Mouse (Mus musculus) embryonic facial prominence, embryonic 13.5 days (tissue): Measurements from ENCODE around the gene Lat2. TPM values are rescaled to one million over a fixed set of nuclear protein-coding genes. Genes with fewer than 3 reads are reported as not detected.

ENCODE experiments used
- ATAC-seq: fragments of 200-750 bp; cut with Nextera tagmentation; 2 replicates; pipeline ENCODE4 v1.8.0; 2017; ENCODE audit warnings: low read depth; ENCODE audit not compliant: insufficient number of reproducible peaks, insufficient read depth, low FRiP score, low TSS enrichment
- H3K27ac ChIP-seq: fragments of 300-500 bp; sonication (generic); 2 replicates; pipeline ENCODE4 v1.5.1; 2015; ENCODE audit warnings: moderate library complexity, mild to moderate bottlenecking, inconsistent platforms
- H3K27me3 ChIP-seq: fragments of 300-500 bp; sonication (generic); 2 replicates; pipeline ENCODE4 v1.6.1; 2015; ENCODE audit warnings: mild to moderate bottlenecking, inconsistent platforms
- H3K36me3 ChIP-seq: fragments of 300-500 bp; sonication (generic); 2 replicates; pipeline ENCODE4 v1.6.1; 2015; ENCODE audit warnings: mild to moderate bottlenecking, inconsistent platforms
- H3K4me1 ChIP-seq: fragments of 300-500 bp; sonication (generic); 2 replicates; pipeline ENCODE4 v1.6.1; 2015; ENCODE audit warnings: inconsistent platforms
- H3K4me2 ChIP-seq: fragments of 300-500 bp; sonication (generic); 2 replicates; pipeline ENCODE4 v1.6.1; 2015; ENCODE audit warnings: moderate library complexity, mild to moderate bottlenecking, inconsistent platforms
- H3K4me3 ChIP-seq: fragments of 300-500 bp; sonication (generic); 2 replicates; pipeline ENCODE4 v1.5.1; 2015; ENCODE audit warnings: mild to moderate bottlenecking, inconsistent platforms
- H3K9ac ChIP-seq: fragments of 300-500 bp; sonication (generic); 2 replicates; pipeline ENCODE4 v1.6.1; 2015; ENCODE audit warnings: mild to moderate bottlenecking, inconsistent platforms
- H3K9me3 ChIP-seq: fragments of 300-500 bp; sonication (generic); 2 replicates; pipeline ENCODE4 v1.6.1; 2016; ENCODE audit warnings: inconsistent platforms
- WGBS: fragments of 180-500 bp; shearing (Covaris S2); methylation state at CpG from one replicate; pipeline ENCODE4 v1.1.7; 2015; ENCODE audit warnings: mixed read lengths; 5-methylcytosine and 5-hydroxymethylcytosine counted together
- polyA plus RNA-seq: library from polyadenylated mRNA; unstranded; fragments of >200 nt; fragmentation: Nextera tagmentation; extraction: Ambion mirVana; gene quantifications from 2 replicates; pipeline ENCODE4 v1.2.1, GENCODE M21; 2015

The Lat2 gene
- polyA plus RNA-seq, 1 experiment from 2014 or later: 2.9 TPM

DNA sequence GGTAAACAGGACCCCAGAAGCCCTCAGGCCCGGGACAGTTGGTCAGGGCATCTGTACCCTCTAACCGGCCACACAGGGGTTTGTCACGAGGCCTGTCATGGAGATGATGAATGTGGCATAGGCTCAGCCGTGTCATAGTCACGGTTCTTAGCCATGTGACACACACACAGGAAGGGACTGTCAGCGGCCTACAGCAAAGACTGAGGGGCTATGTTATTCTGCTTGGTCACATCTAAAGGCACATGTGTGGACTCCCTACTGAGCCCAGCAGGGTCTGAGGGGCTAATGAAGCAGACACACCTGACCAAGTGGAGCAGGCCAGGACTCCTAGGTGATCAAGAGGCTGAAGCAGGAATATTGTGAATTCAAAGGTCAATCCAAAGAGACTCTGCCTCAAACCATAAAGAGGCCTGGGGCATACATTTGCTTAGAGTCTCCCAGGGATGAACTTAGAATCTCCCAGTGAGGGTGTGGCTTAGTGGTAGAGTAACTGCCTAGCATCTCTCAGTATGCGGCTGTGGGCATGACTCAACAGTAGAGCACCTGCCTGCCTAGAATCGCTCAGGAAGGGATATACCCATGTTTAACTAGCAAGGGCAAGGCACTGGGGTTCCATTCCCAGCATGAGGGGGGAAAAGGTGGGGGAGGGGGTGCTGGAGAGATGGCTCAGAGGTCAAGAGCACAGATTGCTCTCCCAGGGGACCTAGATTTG, 2.9 kb downstream of the Lat2 start:
- Histone ChIP-seq H3K4me2 (no peak overlapping the region), H3K27me3 (no peaks in the 10 kb centered on the region), H3K27ac (no peak overlapping the region), H3K9me3 (no peaks in the 10 kb centered on the region), H3K4me1 (no peaks in the 10 kb centered on the region), H3K4me3 (no peak overlapping the region), H3K36me3 (peaks cover 21% of the 10 kb centered on the region), H3K9ac (no peak overlapping the region)
- 73% methylated on average over 8 of the region's 8 CpGs for WGBS
- ATAC-seq: no peak

GRCm38 (mm10) chr5:134609916-134610643, 4.7 kb downstream of the Lat2 start:
- Histone ChIP-seq H3K27me3 (no peaks in the 10 kb centered on the region), H3K4me1 (no peaks in the 10 kb centered on the region), H3K9ac (no peak overlapping the region), H3K9me3 (no peaks in the 10 kb centered on the region), H3K4me2 (no peak overlapping the region), H3K36me3 (0 out of 2 replicates have a peak, but pooled peaks cover 11% of the 10 kb centered on the region), H3K4me3 (no peak overlapping the region), H3K27ac (no peak overlapping the region)
- ATAC-seq: no peak
- 83% methylated on average over 12 of the region's 12 CpGs for WGBS

DNA sequence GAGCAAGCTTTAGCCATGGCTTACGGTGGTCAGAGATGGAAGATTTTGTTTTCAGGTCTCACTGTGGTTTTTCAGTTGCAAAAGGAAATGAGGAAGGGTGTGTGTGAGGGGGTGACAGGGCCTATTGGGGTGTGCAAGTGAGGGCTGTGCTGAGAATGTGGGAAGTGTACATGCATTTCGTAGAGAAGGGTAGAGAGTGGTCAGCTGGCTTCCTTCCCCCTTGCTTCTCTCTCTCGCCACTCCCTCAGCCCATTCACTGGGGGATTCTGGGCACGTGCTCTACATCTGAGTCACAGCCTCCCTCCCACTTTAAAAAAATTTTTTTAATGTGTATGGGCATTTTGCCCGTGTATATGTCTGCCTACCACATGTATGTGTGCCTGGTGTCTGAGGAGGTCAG, 7.7 kb downstream of the Lat2 start:
- Histone ChIP-seq H3K4me3 (no peak overlapping the region), H3K4me2 (no peak overlapping the region), H3K36me3 (no peaks in the 10 kb centered on the region), H3K27me3 (no peaks in the 10 kb centered on the region), H3K27ac (no peak overlapping the region), H3K9ac (no peak overlapping the region), H3K9me3 (no peaks in the 10 kb centered on the region), H3K4me1 (no peaks in the 10 kb centered on the region)
- 53% methylated on average over 5 of the region's 5 CpGs for WGBS
- no peak for ATAC-seq

GRCm38 (mm10) chr5:134606314-134606713, 8.5 kb downstream of the Lat2 start:
- Histone ChIP-seq H3K9ac (no peak overlapping the region), H3K4me3 (no peak overlapping the region), H3K4me1 (no peaks in the 10 kb centered on the region), H3K36me3 (no peaks in the 10 kb centered on the region), H3K4me2 (no peak overlapping the region), H3K9me3 (no peaks in the 10 kb centered on the region), H3K27me3 (no peaks in the 10 kb centered on the region), H3K27ac (no peak overlapping the region)
- no peak for ATAC-seq

GRCm38 (mm10) chr5:134604376-134604775, 10.4 kb downstream of the Lat2 start:
- Histone ChIP-seq H3K4me2 (no peak overlapping the region), H3K9ac (no peak overlapping the region), H3K9me3 (no peaks in the 10 kb centered on the region), H3K4me3 (no peak overlapping the region), H3K27me3 (no peaks in the 10 kb centered on the region), H3K36me3 (peaks cover 6% of the 10 kb centered on the region), H3K4me1 (no peaks in the 10 kb centered on the region), H3K27ac (no peak overlapping the region)
- WGBS: 87% methylated on average over 11 of the region's 11 CpGs
- ATAC-seq: no peak

- ATAC-seq: no peak
- peaks cover 69% of the 10 kb centered on the region for H3K36me3 ChIP-seq
- no peaks in the 10 kb centered on the region for H3K4me1 ChIP-seq
- 91% methylated on average over 10 of the region's 10 CpGs for WGBS
- no peak overlapping the region for H3K4me2 ChIP-seq
- H3K9ac ChIP-seq: no peak overlapping the region
- no peak overlapping the region for H3K4me3 ChIP-seq
- H3K27me3 ChIP-seq: no peaks in the 10 kb centered on the region
- no peak overlapping the region for H3K27ac ChIP-seq
- no peaks in the 10 kb centered on the region for H3K9me3 ChIP-seq
These were observed 17.1 kb downstream of the Lat2 start for GRCm38 (mm10) chr5:134597711-134598110.

- Histone ChIP-seq H3K27ac (no peak overlapping the region), H3K4me2 (no peak overlapping the region), H3K36me3 (peaks cover 95% of the 10 kb centered on the region), H3K9ac (no peak overlapping the region), H3K4me3 (no peak overlapping the region), H3K27me3 (no peaks in the 10 kb centered on the region), H3K9me3 (no peaks in the 10 kb centered on the region), H3K4me1 (no peaks in the 10 kb centered on the region)
- ATAC-seq: no peak
- WGBS: 88% methylated on average over 9 of the region's 9 CpGs
These were observed 21.7 kb downstream of the Lat2 start for GRCm38 (mm10) chr5:134593093-134593492.

- Histone ChIP-seq H3K9me3 (no peaks in the 10 kb centered on the region), H3K27me3 (no peaks in the 10 kb centered on the region), H3K27ac (no peak overlapping the region), H3K4me2 (no peak overlapping the region), H3K4me1 (no peaks in the 10 kb centered on the region), H3K4me3 (no peak overlapping the region), H3K36me3 (peaks cover 93% of the 10 kb centered on the region), H3K9ac (no peak overlapping the region)
- ATAC-seq: no peak
- WGBS: 87% methylated on average over 11 of the region's 11 CpGs
These were observed 22.7 kb downstream of the Lat2 start for GRCm38 (mm10) chr5:134592026-134592581.

DNA sequence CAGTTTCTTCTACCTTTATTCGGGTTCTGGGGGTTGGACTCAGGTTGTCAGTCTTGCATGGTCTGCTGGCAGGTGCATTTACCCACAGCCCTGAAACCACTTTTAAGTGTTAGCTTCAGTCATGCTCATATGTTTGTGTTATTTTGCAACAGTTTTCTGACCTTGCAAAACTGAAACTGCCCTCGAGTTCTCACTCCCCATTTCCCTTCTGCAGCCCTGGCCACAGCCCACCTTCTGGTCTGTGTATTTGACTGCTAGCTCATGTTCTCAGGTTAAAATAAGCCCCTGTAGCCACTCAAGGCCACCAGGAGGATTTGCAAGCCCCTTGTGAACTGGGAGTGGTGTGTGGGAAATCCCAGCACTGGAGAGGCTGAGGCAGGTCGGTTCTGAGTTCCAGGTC, 24.9 kb downstream of the Lat2 start:
- Histone ChIP-seq H3K9me3 (no peaks in the 10 kb centered on the region), H3K27ac (no peak overlapping the region), H3K9ac (no peak overlapping the region), H3K4me1 (no peaks in the 10 kb centered on the region), H3K4me2 (no peak overlapping the region), H3K4me3 (no peak overlapping the region), H3K36me3 (peaks cover 80% of the 10 kb centered on the region), H3K27me3 (no peaks in the 10 kb centered on the region)
- no peak for ATAC-seq
- 85% methylated on average over 3 of the region's 3 CpGs for WGBS

GRCm38 (mm10) chr5:134584798-134585197, 30.0 kb downstream of the Lat2 start:
- no peak overlapping the region for H3K9ac ChIP-seq
- WGBS: 87% methylated on average over 5 of the region's 5 CpGs
- no peak overlapping the region for H3K4me3 ChIP-seq
- no peak overlapping the region for H3K4me2 ChIP-seq
- H3K9me3 ChIP-seq: no peaks in the 10 kb centered on the region
- H3K4me1 ChIP-seq: peaks cover 13% of the 10 kb centered on the region
- no peak overlapping the region for H3K27ac ChIP-seq
- peaks cover 31% of the 10 kb centered on the region for H3K36me3 ChIP-seq
- H3K27me3 ChIP-seq: no peaks in the 10 kb centered on the region
- no peak for ATAC-seq

- H3K4me1 ChIP-seq: peaks cover 13% of the 10 kb centered on the region
- peak overlapping the region; percentile 79 for H3K9ac ChIP-seq
- no peak overlapping the region for H3K27ac ChIP-seq
- WGBS: 73% methylated on average over 3 of the region's 3 CpGs
- no peak for ATAC-seq
- no peaks in the 10 kb centered on the region for H3K27me3 ChIP-seq
- peak overlapping the region; percentile 91 for H3K4me2 ChIP-seq
- H3K9me3 ChIP-seq: no peaks in the 10 kb centered on the region
- peak overlapping the region; percentile 64 for H3K4me3 ChIP-seq
- H3K36me3 ChIP-seq: peaks cover 24% of the 10 kb centered on the region
These were observed 31.0 kb downstream of the Lat2 start for GRCm38 (mm10) chr5:134583884-134584213.
